Mouse (Mus musculus) G1E (cell line): ENCODE data around the gene Nudt21.

Source experiments
- CTCF ChIP-seq: IDR thresholded peaks from 2 replicates; pipeline ENCODE4 v1.5.1; 2012; ENCODE audit warnings: low read depth, low read length, inconsistent platforms, mixed read lengths
- GATA1 ChIP-seq: IDR thresholded peaks from 2 replicates; pipeline ENCODE4 v1.6.1; 2012; ENCODE audit warnings: borderline replicate concordance, low read length, inconsistent platforms, mixed read lengths
- TAL1 ChIP-seq: conservative IDR thresholded peaks from 2 replicates; pipeline ENCODE4 v1.6.1; 2012; ENCODE audit warnings: low read depth, low read length, inconsistent platforms, mixed read lengths

GRCm38 (mm10) chr8:94033601-94034000, 3.2 kb downstream of the Nudt21 start:
- no peak for TF ChIP-seq CTCF
- no peak for TF ChIP-seq GATA1
- TF ChIP-seq TAL1, result no peak
